Mouse (Mus musculus): ENCODE results near the gene Rxfp1. TPM values are rescaled to one million over a fixed set of nuclear protein-coding genes. Genes with fewer than 3 reads are reported as not detected.
"Not testable (repeated sequence)": the region's sequence is repeated elsewhere in the genome, so short reads cannot be mapped to it uniquely, and the experiment has no call there.

Gene Rxfp1
- total RNA-seq (2021) = under 1 TPM in 1 of 2 experiments, not detected in 1; 0.05 TPM
- long read RNA-seq, experiment 1 = 0 reads
- long read RNA-seq, experiment 2 = 0 reads

- no peak for DNase-seq
Measured at GRCm38 (mm10) chr3:79737780-79738179, at the start of gene Rxfp1. Gene Rxfp1 (minus strand): TSS chr3:79737880.

- no peak for DNase-seq
Measured at GRCm38 (mm10) chr3:79784362-79784736, 46.7 kb upstream of the Rxfp1 start.

- DNase-seq = no peak
Measured at GRCm38 (mm10) chr3:79783630-79784361, 46.1 kb upstream of the Rxfp1 start.

- DNase-seq = no peak
Measured at GRCm38 (mm10) chr3:79772701-79773100, 35.0 kb upstream of the Rxfp1 start.

- DNase-seq = no peak
Measured at GRCm38 (mm10) chr3:79753736-79754135, 16.1 kb upstream of the Rxfp1 start.

- no peak for DNase-seq
Measured at GRCm38 (mm10) chr3:79746585-79746984, 8.9 kb upstream of the Rxfp1 start.

- DNase-seq = no peak
Measured at GRCm38 (mm10) chr3:79745101-79745500, 7.4 kb upstream of the Rxfp1 start.

GRCm38 (mm10) chr3:79744415-79744814, 6.7 kb upstream of the Rxfp1 start:
- DNase-seq = no peak

- DNase-seq = no peak
Measured at GRCm38 (mm10) chr3:79740351-79740750, 2.7 kb upstream of the Rxfp1 start.

GRCm38 (mm10) chr3:79738451-79738850, 771 bp upstream of the Rxfp1 start:
- no peak for DNase-seq

GRCm38 (mm10) chr3:79726506-79727075, 11.1 kb downstream of the Rxfp1 start:
- DNase-seq = no peak

GRCm38 (mm10) chr3:79720756-79721484, 16.8 kb downstream of the Rxfp1 start:
- no peak for DNase-seq

GRCm38 (mm10) chr3:79706436-79706835, 31.2 kb downstream of the Rxfp1 start:
- no peak for DNase-seq

- no peak for DNase-seq
Measured at GRCm38 (mm10) chr3:79703135-79703534, 34.5 kb downstream of the Rxfp1 start.

- no peak for DNase-seq
Measured at GRCm38 (mm10) chr3:79691957-79692356, 45.7 kb downstream of the Rxfp1 start.

GRCm38 (mm10) chr3:79690111-79690651, 47.5 kb downstream of the Rxfp1 start:
- no peak for DNase-seq

GRCm38 (mm10) chr3:79688101-79688500, 49.6 kb downstream of the Rxfp1 start:
- DNase-seq = not testable (repeated sequence)

GRCm38 (mm10) chr3:79683529-79683928, 54.2 kb downstream of the Rxfp1 start:
- DNase-seq = no peak

- DNase-seq = no peak
Measured at GRCm38 (mm10) chr3:79682351-79683132, 55.1 kb downstream of the Rxfp1 start.

- DNase-seq = no peak
Measured at GRCm38 (mm10) chr3:79676411-79676810, 61.3 kb downstream of the Rxfp1 start.

GRCm38 (mm10) chr3:79674641-79675040, 63.0 kb downstream of the Rxfp1 start:
- DNase-seq = no peak

- DNase-seq = peak; percentile 66
Measured at GRCm38 (mm10) chr3:79673082-79673481, 64.6 kb downstream of the Rxfp1 start.

All from gastrocnemius, postnatal 10 days (tissue).